Mouse (Mus musculus) granulocyte monocyte progenitor cell, adult 5-6 weeks (primary cell): Measurements from ENCODE around the gene Dicer1. TPM values are rescaled to one million over a fixed set of nuclear protein-coding genes. Genes with fewer than 3 reads are reported as not detected.

ENCODE experiments used
- total RNA-seq, 2 experiments: library from RNA; stranded (forward) in 1 of 2; stranded (reverse) in 1 of 2; fragments of 200-712, 200-1000 nt in 1 of 2; fragments of >200 nt in 1 of 2; fragmentation: Nextera tagmentation in 1 of 2; gene quantifications; 2 replicates each; pipeline ENCODE4 v1.2.3; 2014 to 2017

Gene Dicer1
- total RNA-seq, 2 experiments from 2014 or later: 33.2 to 49.1 TPM

Other genes with a start within 250 kb of the Dicer1 start
- gene Clmn, start 113.1 kb upstream of the Dicer1 start, total RNA-seq (2014; fragmentation: Nextera tagmentation): 0.84 TPM in 1 of 2 replicates, not detected in the other
- not detected in 2 replicates for gene Clmn, start 113.1 kb upstream of the Dicer1 start, total RNA-seq (2017)